Mouse (Mus musculus): ENCODE measurements around the gene Lactb. TPM values are rescaled to one million over a fixed set of nuclear protein-coding genes. Genes with fewer than 3 reads are reported as not detected.

The Lactb gene
- polyA plus RNA-seq (2012): 5.3 and 7.4 TPM in 2 replicates

DNA sequence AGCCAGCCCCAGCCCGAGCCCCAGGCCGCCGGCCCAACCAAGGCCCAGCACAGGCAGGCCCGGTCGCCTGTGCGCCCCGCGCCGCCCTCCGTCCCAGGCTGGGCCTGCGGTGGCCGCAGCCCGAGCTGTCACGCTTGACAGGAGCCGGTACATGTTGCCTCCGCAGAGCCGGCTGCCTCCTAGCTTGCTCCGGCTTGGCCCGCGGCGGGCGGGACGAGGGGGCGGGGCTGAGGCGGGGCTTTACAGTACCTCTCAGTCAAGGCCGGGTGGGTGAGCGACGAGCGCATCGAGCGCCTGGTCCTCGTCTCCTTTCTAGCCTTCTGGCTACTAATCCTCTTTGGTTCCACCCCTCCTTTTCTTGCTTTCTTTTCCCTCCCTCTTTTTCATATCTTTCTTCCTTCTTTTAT, at the start of gene Lactb:
TSS of gene Lactb (minus strand) at position 246 of the 407 bp plus-strand sequence.
- TF ChIP-seq GATA1 (IDR thresholded peaks at IDR 0.05; ENCODE audit: low read length): no peak

DNA sequence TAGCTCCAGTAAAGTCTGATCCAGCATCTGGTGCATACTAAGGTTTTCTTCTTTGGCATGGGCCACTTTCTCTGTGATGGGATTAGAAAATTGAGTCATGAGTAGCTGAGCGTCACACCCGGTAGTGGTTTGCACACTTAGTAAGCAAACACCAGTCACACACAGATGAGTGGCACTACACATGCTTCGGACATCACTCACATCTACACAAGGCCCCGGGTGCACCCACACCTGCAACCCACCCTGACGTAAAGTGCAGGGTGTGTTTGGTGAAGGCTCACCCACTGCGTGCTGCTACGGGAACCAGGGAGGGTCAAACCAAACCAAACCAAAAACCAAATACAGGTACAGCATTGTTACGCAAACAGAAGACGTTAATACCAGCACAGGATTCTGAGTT, 48.1 kb upstream of the Lactb start:
- TF ChIP-seq GATA1 (IDR thresholded peaks at IDR 0.05; ENCODE audit: low read length): no peak

DNA sequence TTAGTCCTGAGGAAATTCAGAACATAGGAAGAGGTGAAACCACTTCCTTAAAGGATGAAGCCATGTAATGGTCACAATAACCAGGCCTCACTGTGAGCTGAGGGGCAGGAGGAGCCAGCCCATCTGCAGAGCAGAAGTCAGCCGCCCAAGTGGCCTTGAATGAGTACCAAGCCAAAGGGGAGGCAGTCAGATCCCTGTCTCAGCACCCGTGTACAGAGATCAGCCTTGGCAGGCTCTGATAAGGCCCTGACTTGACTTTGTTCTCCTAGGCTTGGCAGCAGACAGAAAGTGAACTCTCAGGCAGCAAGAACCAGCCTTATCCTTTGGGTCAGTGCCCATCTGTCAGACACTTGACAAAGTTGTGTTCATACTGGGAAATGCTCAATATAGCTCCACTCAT, 44.8 kb upstream of the Lactb start:
- no peak for TF ChIP-seq GATA1 (IDR thresholded peaks at IDR 0.05; ENCODE audit: low read length)

DNA sequence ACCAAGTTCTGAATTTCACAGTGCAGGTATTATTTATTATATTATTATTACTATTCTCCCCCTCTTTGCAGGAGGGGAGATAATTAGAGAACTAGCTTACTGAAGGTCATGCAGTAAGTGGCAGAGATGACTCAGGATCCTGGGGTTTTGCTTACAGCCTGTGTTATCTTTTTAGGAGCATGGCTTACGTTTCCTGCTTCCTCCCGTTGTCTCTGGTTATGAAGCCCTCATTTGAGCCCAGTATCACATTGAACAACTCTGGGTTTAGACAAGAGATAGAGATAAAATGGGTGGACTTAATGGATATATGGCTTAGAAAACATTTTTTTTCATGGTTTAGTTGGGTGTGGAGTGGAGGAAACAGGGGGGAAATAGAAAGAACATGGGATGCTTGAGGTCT, 38.2 kb upstream of the Lactb start:
- TF ChIP-seq GATA1 (IDR thresholded peaks at IDR 0.05; ENCODE audit: low read length): peak; percentile 86

- TF ChIP-seq GATA1 (IDR thresholded peaks at IDR 0.05; ENCODE audit: low read length): no peak
These were observed 37.2 kb upstream of the Lactb start for GRCm38 (mm10) chr9:67012470-67012869.

- TF ChIP-seq GATA1 (IDR thresholded peaks at IDR 0.05; ENCODE audit: low read length): no peak
These were observed 36.2 kb upstream of the Lactb start for GRCm38 (mm10) chr9:67011483-67011882.

DNA sequence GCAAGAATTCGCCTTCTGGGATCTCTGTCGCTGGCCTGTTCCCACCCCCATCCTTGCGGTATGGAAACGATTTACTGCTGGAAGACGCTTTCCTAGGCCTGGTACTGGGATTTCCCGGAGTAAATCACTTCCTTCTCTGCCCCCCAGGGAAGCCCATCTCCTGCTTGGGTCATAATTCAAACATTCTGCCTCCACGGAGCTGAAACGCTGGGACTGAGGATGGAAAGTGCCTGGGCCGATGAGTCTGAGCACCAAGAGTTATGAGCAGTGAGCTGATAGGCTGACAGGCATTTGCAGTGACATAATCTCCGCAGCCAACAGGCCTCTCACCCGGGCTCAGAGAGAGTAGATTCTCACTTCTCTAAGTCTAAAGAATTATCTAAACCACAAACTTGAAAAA, 33.5 kb upstream of the Lactb start:
- no peak for TF ChIP-seq GATA1 (IDR thresholded peaks at IDR 0.05; ENCODE audit: low read length)

DNA sequence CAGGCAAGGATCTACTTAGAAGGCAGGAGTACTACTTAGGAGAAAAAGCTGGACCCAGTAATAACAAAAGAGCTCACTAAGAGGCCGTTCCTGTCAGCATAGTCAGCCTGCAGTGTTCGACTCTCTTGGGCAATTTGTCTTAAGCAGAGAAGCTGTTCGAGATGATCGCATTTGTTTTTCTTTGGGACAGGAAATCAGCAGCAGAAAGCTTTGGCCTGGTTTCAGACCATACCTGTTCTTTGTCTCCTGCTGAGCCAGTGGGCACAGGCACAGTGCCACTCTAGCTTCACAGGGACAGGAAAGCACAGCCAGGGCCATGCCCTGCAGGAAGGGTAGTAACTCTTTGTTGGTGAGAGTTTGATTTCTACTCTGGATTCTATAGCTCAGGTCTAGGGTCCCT, 31.1 kb upstream of the Lactb start:
- no peak for TF ChIP-seq GATA1 (IDR thresholded peaks at IDR 0.05; ENCODE audit: low read length)

GRCm38 (mm10) chr9:67005161-67005742, 30.0 kb upstream of the Lactb start:
- TF ChIP-seq GATA1 (IDR thresholded peaks at IDR 0.05; ENCODE audit: low read length): no peak

DNA sequence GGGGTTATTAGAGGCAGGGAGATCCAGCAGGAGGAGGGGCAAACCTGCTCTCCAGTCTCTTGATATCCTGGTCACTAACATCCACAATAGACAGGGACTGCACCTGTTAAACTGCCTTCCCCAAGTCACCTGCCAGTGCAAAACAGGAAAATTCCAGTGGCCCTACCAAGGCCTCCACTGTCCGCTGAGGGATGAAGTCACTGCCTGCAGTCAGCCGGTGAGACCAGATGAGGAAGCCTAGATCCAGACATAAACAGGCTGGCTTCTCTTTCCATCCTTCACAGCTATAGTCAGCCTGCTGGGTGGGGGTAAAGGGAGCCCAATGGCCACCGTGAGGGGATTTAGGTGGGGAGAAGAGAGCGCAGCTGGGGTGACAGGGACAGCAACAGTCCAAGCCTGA, 28.4 kb upstream of the Lactb start:
- TF ChIP-seq GATA1 (IDR thresholded peaks at IDR 0.05; ENCODE audit: low read length): no peak

DNA sequence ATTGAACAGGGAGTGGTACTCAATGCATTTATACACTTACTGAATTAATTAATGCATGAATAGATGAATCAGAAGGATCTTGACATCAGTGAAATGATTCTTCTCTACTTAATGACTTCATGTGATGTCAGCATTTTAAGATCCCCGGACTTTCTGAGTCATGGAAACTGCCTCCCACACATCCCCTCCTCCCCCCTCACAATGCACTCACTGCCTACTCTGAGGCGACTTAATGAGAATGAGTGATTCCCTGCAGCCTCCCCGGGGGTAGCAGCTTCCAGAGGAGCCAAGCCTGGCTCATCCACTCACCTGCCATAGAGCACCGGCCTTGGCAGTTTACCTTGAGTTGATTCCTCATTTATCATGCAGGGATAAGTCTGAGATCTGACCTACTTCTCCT, 27.9 kb upstream of the Lactb start:
- no peak for TF ChIP-seq GATA1 (IDR thresholded peaks at IDR 0.05; ENCODE audit: low read length)

DNA sequence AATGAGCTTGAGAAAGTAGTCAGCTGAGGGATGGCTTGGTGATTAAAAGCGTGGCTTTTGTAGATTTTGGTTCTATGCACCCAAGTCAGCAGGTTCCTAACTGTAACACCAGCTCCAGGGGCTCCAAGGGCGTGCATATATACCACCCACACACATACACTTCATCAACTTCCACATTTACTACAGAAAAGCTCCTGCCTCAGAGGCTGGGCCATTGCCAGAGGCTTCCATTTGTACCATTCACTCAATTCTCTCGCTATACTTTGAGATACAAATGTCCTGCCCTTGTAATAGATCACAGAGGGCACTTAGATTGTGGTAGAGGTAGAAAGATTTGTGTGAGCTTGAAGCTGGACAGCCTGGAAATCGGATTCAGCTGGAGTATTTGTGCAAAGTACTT, 26.2 kb upstream of the Lactb start:
- no peak for TF ChIP-seq GATA1 (IDR thresholded peaks at IDR 0.05; ENCODE audit: low read length)

DNA sequence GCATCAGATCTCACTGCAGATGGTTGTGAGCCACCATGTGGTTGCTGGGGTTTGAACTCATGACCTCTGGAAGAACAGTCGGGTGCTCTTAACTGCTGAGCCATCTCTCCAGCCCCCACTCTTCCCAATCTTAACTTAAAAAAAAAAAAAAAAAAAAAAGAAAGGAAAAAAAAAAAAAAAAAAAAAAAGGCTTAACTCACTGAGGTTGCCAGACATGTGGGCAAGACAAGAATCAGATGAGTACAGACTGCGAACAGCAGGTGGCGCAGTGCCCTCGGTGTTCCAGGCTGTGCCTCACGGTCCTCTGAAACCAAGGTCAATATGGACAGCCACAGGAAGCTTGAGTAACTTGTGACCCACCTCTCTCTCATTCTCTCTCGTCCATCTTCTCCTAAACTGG, 25.8 kb upstream of the Lactb start:
- TF ChIP-seq GATA1 (IDR thresholded peaks at IDR 0.05; ENCODE audit: low read length): no peak

- TF ChIP-seq GATA1 (IDR thresholded peaks at IDR 0.05; ENCODE audit: low read length): no peak
These were observed 24.4 kb upstream of the Lactb start for GRCm38 (mm10) chr9:66999698-67000097.

DNA sequence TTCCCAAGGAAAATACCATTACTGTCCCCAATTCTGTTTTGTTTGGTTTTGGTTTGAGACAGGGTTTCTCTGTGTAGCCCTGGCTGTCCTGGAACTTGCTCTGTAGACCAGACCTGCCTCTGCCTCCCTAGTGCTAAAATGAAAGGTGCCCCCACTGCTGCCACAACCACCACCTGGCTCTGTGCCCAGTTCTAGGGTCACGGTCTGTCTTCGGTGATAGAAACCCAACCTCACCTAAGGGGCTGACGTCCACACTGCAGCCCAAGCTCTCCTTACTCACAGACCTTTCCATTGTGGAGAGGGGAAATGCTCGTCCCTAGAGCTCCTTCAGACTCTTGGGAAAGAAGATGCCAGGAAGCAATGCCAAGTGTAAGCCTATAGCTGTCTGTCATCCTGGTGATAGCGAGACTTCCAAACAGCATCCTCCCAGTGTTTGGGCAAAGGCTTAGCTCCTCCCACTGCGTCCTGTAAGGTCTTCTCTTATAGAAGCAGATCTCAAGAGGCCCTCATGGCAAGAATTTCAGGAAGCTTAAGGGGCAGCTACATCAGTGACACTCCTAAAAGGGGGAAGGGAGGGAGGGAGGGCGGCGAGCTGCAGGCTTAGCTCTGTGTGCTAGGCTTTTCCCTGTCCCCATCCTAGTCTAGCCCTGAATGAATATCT, 16.6 kb upstream of the Lactb start:
- no peak for TF ChIP-seq GATA1 (IDR thresholded peaks at IDR 0.05; ENCODE audit: low read length)

- TF ChIP-seq GATA1 (IDR thresholded peaks at IDR 0.05; ENCODE audit: low read length): no peak
These were observed 15.9 kb upstream of the Lactb start for GRCm38 (mm10) chr9:66991021-66991749.

DNA sequence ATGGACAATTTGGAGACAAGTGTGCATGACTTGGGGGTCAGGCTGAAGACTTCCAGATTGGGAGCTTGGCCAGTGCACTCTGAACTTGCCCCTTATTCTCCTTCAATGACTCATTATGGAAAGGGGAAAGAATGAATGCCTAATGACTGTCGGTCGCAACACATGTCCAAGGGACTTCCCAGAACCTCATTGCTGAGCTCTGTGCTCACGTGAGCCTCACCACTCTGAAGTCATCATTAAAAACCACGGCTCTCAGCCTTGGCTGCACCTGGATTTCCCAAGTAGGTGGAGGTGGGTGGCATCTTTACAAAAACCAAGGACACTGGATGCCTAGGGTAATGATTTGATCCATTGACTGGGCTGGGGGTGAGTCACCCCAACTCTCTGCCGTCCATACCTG, 14.8 kb upstream of the Lactb start:
- no peak for TF ChIP-seq GATA1 (IDR thresholded peaks at IDR 0.05; ENCODE audit: low read length)

Data from G1E-ER4 (cell line).